Mouse (Mus musculus) lung, embryonic 14.5 days (tissue): ENCODE results near the gene Slc30a1. TPM values are rescaled to one million over a fixed set of nuclear protein-coding genes. Genes with fewer than 3 reads are reported as not detected.

Source experiments
- ATAC-seq: fragments of 200-750 bp; cut with Nextera tagmentation; 2 replicates; pipeline ENCODE4 v1.8.0; 2017; ENCODE audit warnings: mild to moderate bottlenecking, moderate TSS enrichment, moderate library complexity; ENCODE audit not compliant: insufficient read depth
- DNase-seq: peaks from one replicate; pipeline ENCODE4 v3.0.0-alpha.2; 2015
- H3K27ac ChIP-seq: fragments of 300-500 bp; sonication (generic); 2 replicates; pipeline ENCODE4 v1.5.1; 2014; ENCODE audit warnings: low read depth, mild to moderate bottlenecking, moderate library complexity
- H3K27me3 ChIP-seq: fragments of 300-500 bp; sonication (generic); 2 replicates; pipeline ENCODE4 v1.6.1; 2014; ENCODE audit warnings: low read length, control low read depth; ENCODE audit not compliant: insufficient read depth
- H3K36me3 ChIP-seq: fragments of 300-500 bp; sonication (generic); 2 replicates; pipeline ENCODE4 v1.6.1; 2014; ENCODE audit warnings: control low read depth; ENCODE audit not compliant: insufficient read depth
- H3K4me1 ChIP-seq: fragments of 300-500 bp; sonication (generic); 2 replicates; pipeline ENCODE4 v1.6.1; 2014; ENCODE audit warnings: antibody characterized with exemption, control low read depth; ENCODE audit not compliant: insufficient read depth
- H3K4me2 ChIP-seq: fragments of 300-500 bp; sonication (generic); 2 replicates; pipeline ENCODE4 v1.6.1; 2014; ENCODE audit warnings: mild to moderate bottlenecking
- H3K4me3 ChIP-seq: fragments of 300-500 bp; sonication (generic); 2 replicates; pipeline ENCODE4 v1.5.1; 2014; ENCODE audit warnings: low read depth, low read length
- H3K9ac ChIP-seq: fragments of 300-500 bp; sonication (generic); 2 replicates; pipeline ENCODE4 v1.6.1; 2014
- H3K9me3 ChIP-seq: fragments of 300-500 bp; sonication (generic); 2 replicates; pipeline ENCODE4 v1.6.1; 2016; ENCODE audit warnings: low read depth, low read length, control low read depth
- CTCF ChIP-seq: IDR thresholded peaks from 2 replicates; pipeline ENCODE4 v1.5.1; 2016; ENCODE audit warnings: antibody characterized with exemption, low read depth
- WGBS: fragments of 180-500 bp; shearing (Covaris S2); extraction: QIAGEN DNeasy Blood & Tissue Kit; methylation state at CpG from one replicate; pipeline ENCODE4 v1.1.7; 2014; 5-methylcytosine and 5-hydroxymethylcytosine counted together
- polyA plus RNA-seq: library from polyadenylated mRNA; unstranded; fragments of >200 nt; fragmentation: Nextera tagmentation; extraction: Ambion mirVana; gene quantifications from 2 replicates; pipeline ENCODE4 v1.2.1, GENCODE M21; 2014

Gene Slc30a1
- polyA plus RNA-seq, 1 experiment from 2014 or later, result 3.9 TPM

DNA sequence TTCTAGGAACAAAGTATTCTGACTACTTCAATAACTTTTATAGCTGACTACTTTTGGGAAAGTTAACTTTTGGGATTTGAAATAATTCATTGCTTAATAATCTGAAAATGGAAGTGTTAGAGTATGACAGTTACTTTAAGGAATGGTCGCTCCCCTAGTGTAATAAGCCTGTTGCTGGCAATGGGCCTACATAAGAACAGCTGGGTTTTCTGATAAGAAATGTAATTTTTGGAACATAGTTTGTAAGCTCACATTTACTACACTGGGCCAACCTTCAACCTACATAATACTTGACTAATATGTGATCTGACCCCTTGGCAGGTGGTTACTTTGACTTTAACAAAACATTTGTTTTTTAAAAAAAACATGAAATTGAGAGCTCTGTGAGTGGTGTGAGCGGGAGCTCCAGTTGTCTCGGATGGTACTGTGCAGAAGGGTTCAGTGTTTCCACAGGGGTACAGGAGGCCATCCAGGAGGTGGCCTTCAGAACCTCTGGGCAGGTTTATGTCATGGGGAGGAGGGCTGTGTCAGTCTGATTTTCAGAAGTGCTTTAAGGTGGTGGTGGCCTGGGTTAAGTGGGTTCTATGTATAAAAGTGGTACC, 4.6 kb downstream of the Slc30a1 start:
- H3K9me3 ChIP-seq, result no peaks in the 10 kb centered on the region
- 58% methylated on average over 3 of the region's 3 CpGs for WGBS
- H3K9ac ChIP-seq, result no peak overlapping the region
- peaks cover 19% of the 10 kb centered on the region for H3K36me3 ChIP-seq
- H3K27ac ChIP-seq, result no peak overlapping the region
- H3K4me2 ChIP-seq, result no peak overlapping the region; the same call in 1 of the 2 replicates
- no peak for TF ChIP-seq CTCF
- peaks cover 19% of the 10 kb centered on the region; the same call in 1 of the 2 replicates for H3K4me1 ChIP-seq
- DNase-seq, result peak; percentile 42
- no peak overlapping the region for H3K4me3 ChIP-seq
- no peak for ATAC-seq
- no peaks in the 10 kb centered on the region for H3K27me3 ChIP-seq

DNA sequence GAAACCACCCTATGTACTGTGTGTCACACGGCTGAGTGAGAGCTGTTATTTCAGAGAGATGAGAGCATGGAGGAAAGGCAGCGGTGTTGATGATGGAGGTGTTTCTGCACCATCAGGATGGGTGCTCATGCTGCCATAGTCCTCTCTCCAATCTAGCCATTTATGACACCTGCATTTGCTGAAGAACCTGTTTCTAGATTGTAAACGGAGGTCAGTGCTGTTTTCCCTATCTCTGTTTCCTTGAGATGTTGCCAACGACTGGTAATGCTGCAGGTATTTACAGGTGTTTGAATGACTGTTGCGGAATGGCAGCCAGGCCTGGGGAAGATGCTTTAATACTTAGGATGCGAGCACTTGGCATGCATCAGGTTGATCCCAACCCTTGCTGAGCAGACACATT, 8.1 kb downstream of the Slc30a1 start:
- Histone ChIP-seq H3K9ac (no peak overlapping the region), H3K27ac (no peak overlapping the region), H3K9me3 (no peaks in the 10 kb centered on the region), H3K27me3 (no peaks in the 10 kb centered on the region), H3K4me2 (no peak overlapping the region), H3K4me1 (peaks cover 9% of the 10 kb centered on the region; the same call in 1 of the 2 replicates), H3K4me3 (no peak overlapping the region), H3K36me3 (peaks cover 6% of the 10 kb centered on the region)
- no peak for ATAC-seq
- WGBS, result 81% methylated on average over 6 of the region's 6 CpGs
- no peak for DNase-seq
- TF ChIP-seq CTCF, result no peak

DNA sequence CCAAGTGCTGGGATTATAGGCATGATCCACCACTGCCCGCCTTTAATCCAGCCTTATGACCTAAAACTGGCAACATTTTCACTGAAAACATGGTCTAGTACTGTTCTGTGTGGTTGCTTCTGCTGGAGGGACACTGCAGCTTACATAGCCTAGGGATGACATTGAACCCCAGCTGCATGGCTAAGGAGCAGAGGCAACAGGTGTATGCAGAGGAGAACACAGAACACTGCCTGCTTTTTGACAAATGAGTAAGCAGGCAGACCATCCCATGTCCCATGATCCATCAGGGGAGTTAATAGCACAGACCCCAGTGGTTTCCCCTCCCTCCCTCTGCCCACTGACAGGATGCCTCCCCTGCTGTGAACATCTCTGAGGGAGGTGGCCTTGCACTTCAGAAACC, 9.0 kb downstream of the Slc30a1 start:
- H3K9me3 ChIP-seq, result no peaks in the 10 kb centered on the region
- H3K4me1 ChIP-seq, result 0 out of 2 replicates have a peak, but pooled peaks cover 6% of the 10 kb centered on the region
- no peak for TF ChIP-seq CTCF
- 68% methylated on average over 1 of the region's 1 CpGs for WGBS
- DNase-seq, result no peak
- H3K36me3 ChIP-seq, result no peaks in the 10 kb centered on the region; the same call in 1 of the 2 replicates
- no peak overlapping the region for H3K4me3 ChIP-seq
- no peak overlapping the region for H3K27ac ChIP-seq
- H3K27me3 ChIP-seq, result no peaks in the 10 kb centered on the region
- no peak for ATAC-seq
- no peak overlapping the region for H3K4me2 ChIP-seq
- no peak overlapping the region for H3K9ac ChIP-seq

DNA sequence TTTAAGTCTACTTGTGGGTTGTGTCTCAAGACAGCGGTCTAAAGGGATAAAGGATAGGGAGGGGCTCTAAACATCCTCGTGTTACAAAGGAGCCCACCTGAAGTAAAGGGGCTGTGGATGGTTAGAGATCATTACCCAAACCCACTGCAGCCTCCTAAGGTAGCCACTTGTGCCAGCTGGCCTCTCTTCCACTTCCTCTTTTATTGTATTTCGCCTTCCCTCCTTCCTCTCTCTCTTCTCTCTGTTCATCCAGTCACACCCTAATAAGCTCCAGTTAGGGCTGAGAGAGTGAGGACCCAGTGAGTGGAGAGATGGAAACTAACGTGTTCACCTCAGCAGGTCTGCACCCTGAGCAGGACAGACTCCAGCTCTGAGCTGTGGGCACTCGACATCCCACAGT, 10.3 kb downstream of the Slc30a1 start:
- ATAC-seq (no peak), DNase-seq (no peak)
- 0 out of 2 replicates have a peak, but pooled peaks cover 2% of the 10 kb centered on the region for H3K4me1 ChIP-seq
- H3K27me3 ChIP-seq, result no peaks in the 10 kb centered on the region
- no peak overlapping the region for H3K9ac ChIP-seq
- H3K9me3 ChIP-seq, result no peaks in the 10 kb centered on the region
- H3K4me3 ChIP-seq, result no peak overlapping the region
- H3K4me2 ChIP-seq, result no peak overlapping the region
- H3K36me3 ChIP-seq, result no peaks in the 10 kb centered on the region
- no peak overlapping the region for H3K27ac ChIP-seq
- TF ChIP-seq CTCF, result no peak
- 61% methylated on average over 5 of the region's 5 CpGs for WGBS

DNA sequence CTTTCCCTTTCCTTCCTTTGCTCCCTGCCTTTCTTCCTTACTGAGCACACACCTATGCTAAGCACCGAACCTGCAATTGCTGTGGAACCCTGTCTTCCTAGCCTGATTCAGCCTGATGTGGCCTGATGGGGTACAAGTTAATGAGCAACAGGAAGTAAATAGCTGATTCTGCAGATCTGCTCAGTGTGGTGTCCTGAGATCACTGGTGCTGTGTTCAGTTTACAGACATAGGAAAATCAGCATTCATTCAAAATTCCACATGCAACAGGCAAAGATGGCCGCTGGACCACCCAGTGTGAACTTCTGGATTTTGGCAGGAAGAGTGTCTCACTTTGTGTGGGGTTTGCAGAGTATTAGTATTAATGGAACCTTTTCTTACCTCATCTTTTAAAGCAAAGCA, 12.8 kb downstream of the Slc30a1 start:
- no peaks in the 10 kb centered on the region for H3K36me3 ChIP-seq
- H3K27me3 ChIP-seq, result no peaks in the 10 kb centered on the region
- no peak overlapping the region for H3K9ac ChIP-seq
- no peaks in the 10 kb centered on the region for H3K4me1 ChIP-seq
- TF ChIP-seq CTCF, result no peak
- DNase-seq (peak; percentile 25), ATAC-seq (no peak)
- WGBS, result 67% methylated on average over 2 of the region's 2 CpGs
- no peaks in the 10 kb centered on the region for H3K9me3 ChIP-seq
- H3K4me2 ChIP-seq, result no peak overlapping the region
- H3K4me3 ChIP-seq, result no peak overlapping the region
- H3K27ac ChIP-seq, result no peak overlapping the region

DNA sequence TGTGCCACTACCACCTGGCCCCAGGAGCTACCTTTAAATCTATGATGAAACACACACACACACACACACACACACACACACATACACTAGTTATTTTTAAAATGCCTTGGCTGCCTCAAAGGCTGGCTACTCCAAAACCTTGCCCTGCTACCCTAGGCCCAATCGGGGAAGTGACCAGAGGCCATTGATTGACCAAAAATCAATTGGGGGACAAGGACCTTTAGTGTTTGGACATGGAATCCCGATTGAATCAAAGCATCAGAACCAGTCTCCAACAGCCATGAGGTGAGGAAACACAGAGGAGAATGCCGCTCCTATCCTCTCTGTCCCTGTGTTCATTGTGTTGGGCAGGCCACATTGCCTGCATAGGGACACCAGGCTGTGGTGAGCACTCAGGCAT, 15.1 kb downstream of the Slc30a1 start:
- no peak for TF ChIP-seq CTCF
- ATAC-seq, result no peak
- Histone ChIP-seq H3K36me3 (no peaks in the 10 kb centered on the region), H3K4me1 (no peaks in the 10 kb centered on the region), H3K9ac (no peak overlapping the region), H3K9me3 (no peaks in the 10 kb centered on the region), H3K27ac (no peak overlapping the region), H3K4me3 (no peak overlapping the region), H3K27me3 (no peaks in the 10 kb centered on the region), H3K4me2 (no peak overlapping the region)
- 95% methylated on average over 3 of the region's 3 CpGs for WGBS
- no peak for DNase-seq

DNA sequence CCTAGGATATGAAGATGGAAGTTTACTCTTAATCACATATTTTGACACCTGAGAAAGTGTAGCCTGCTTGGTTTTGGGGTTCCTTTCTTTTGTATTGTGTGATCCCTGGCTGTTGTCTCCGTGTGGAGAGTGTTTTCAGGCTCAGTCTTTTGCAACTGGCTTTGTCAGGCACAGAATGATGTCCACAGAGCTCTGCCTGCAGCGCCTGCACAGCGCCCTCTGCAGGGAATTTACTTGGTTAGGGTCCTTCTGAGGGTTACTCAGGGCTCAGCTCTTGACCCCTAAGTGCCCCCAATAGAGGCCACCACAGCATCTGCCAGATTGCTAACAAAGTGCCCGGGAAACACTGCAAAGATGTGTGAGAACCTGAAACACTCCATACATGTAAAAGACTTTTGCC, 18.9 kb downstream of the Slc30a1 start:
- no peaks in the 10 kb centered on the region for H3K27me3 ChIP-seq
- DNase-seq (no peak), ATAC-seq (no peak)
- no peak overlapping the region for H3K4me3 ChIP-seq
- no peak overlapping the region for H3K9ac ChIP-seq
- H3K4me2 ChIP-seq, result no peak overlapping the region
- H3K4me1 ChIP-seq, result no peaks in the 10 kb centered on the region
- WGBS, result 45% methylated on average over 4 of the region's 4 CpGs
- no peak for TF ChIP-seq CTCF
- no peak overlapping the region for H3K27ac ChIP-seq
- H3K36me3 ChIP-seq, result no peaks in the 10 kb centered on the region
- H3K9me3 ChIP-seq, result no peaks in the 10 kb centered on the region

DNA sequence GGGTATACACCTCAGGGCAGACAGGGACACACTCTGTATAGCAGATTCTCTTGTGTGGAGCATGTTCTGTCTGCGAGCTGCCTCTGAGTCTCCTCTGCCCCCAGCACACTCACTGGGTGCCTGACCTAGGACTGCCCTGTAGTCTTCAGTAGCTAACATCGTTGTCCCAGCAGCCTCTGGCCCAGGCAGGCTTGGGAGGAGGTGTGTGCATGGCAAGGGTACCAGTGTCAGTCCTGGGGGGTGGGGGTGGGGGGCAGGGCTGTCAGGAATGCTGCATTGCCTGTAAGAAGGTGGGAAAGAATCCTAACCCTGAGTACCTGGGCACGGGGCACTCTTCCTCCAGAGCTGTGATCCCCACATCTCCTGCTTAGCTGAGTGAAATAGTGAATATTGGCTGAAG, 20.1 kb downstream of the Slc30a1 start:
- Histone ChIP-seq H3K4me2 (no peak overlapping the region), H3K27me3 (no peaks in the 10 kb centered on the region), H3K9me3 (no peaks in the 10 kb centered on the region), H3K27ac (no peak overlapping the region), H3K4me1 (no peaks in the 10 kb centered on the region), H3K36me3 (no peaks in the 10 kb centered on the region), H3K9ac (no peak overlapping the region), H3K4me3 (no peak overlapping the region)
- ATAC-seq, result no peak
- DNase-seq, result no peak
- WGBS, result 58% methylated on average over 3 of the region's 3 CpGs
- no peak for TF ChIP-seq CTCF
